Mouse (Mus musculus) CD4-positive, CD25-positive, alpha-beta regulatory T cell (primary cell): Measurements from ENCODE around the gene Mrpl30. TPM values are rescaled to one million over a fixed set of nuclear protein-coding genes. Genes with fewer than 3 reads are reported as not detected.

ENCODE experiments used
- polyA plus RNA-seq: library from polyadenylated mRNA; unstranded; fragments of 100-300 nt; shearing (Covaris generic); gene quantifications from one replicate; pipeline ENCODE4 v1.2.1, GENCODE M21; 2017

The Mrpl30 gene
- polyA plus RNA-seq: 169 TPM

DNA sequence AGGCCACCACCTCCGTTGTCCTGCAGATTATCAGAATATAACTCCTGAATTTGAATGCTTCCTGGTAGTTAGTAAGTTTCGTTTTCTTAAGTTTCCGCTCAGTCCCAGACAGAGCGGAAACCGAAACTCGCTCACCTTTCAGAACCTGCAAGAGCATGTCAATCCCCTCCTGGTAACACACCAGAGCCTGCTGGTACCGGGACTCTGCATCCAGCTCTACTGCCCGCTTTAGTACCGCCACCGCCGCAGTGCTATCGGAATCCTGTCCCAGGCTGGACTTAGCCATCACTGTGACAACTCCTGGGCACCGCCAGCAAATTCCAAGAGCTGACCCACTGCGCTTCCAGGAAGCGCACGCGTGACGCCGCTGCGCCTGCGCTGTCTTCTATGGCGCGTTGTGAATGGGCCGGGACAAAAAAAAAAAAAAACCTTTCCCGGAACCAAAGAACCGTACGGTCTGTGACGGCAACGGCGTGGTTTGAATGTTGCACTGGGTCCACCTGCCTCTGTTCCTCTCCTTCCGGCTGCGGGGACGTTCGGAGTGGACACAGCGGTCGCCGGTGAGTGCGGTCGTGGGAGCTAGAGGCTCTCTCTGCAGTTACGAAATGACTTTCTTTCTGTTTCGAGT, at the start of gene Mrpl30, which contains the start of gene Mitd1:
Mrpl30 (plus strand) TSS at position 453 of the 628 bp plus-strand sequence.
Mitd1 (minus strand) TSS at position 387 of the 628 bp plus-strand sequence.

DNA sequence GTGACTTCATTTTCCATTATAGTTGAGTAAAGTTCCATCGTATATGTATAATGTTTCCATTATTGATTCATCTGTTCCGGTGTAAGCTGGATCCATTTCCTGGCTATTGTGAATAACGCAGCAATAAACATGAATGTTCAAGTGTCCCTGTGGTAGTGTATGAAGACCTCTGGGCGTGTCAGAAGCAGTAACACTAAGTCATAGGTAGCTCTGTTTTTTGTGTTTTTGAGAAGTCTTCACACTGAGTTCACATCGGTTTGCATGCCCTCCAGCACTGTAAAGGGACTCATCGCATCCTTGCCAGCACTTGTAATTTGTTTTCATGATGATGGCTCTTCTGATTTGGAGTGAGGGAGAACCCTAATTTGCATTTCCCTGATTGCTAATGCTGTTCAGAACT, 24.0 kb upstream of the Mrpl30 start, which contains the start of gene Tsga10:
Tsga10 (minus strand) TSS at position 144 of the 400 bp plus-strand sequence.

DNA sequence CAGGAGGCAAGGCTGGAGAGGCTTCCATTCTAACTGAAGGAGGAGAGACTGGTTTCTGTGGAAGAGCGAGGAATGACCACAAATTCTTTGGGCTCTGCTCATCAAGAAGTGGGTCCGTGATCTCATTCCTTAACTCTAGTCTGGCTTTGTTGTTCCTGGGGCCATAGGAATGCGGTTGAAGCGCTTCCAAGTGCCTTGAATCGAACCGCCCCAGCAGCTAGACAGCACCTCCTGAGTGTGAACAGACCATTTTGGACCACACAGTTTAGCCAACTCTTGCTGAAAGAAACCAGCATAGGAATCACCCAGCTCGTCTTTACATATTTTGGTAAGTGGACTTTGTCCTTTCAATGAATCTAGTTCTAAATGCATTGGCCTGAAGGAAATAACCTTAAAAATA, 18.6 kb upstream of the Mrpl30 start, which contains the start of gene Lipt1:
Lipt1 (plus strand) TSS at position 35 of the 400 bp plus-strand sequence.

DNA sequence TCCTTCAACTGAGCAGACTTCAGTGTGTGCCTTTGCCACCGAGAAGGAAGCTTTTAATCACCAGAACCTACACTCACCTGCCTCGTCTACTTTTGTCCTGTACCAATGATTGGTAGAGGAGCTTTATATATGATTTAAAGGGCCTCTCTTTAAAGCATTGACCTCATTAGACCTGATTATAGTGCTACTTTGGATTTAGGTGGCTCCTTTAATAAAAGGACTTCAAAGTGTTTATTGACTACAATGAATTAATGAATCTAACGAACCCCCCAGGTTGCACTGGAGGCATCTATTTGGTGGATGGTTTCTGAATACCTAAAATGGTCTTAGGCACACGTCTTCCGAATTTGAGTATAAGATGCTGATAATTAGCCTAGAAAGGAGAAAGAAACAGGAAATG, 26.1 kb downstream of the Mrpl30 start, which contains the start of gene Lyg2:
Lyg2 (minus strand) TSS at position 101 of the 400 bp plus-strand sequence.

Other genes starting within 250 kb of the Mrpl30 start
- 0.79 TPM for gene 2010300C02Rik, start 170.4 kb upstream of the Mrpl30 start, polyA plus RNA-seq
- 2.9 TPM for gene Tsga10, start 24.0 kb upstream of the Mrpl30 start, polyA plus RNA-seq
- 7.8 TPM for gene Lipt1, start 18.7 kb upstream of the Mrpl30 start, polyA plus RNA-seq
- gene Mitd1, start 66 bp upstream of the Mrpl30 start, polyA plus RNA-seq: 94.9 TPM
- not detected for gene Lyg2, start 26.0 kb downstream of the Mrpl30 start, polyA plus RNA-seq
- gene Lyg1, start 67.3 kb downstream of the Mrpl30 start, polyA plus RNA-seq: not detected
- 103 TPM for gene Txndc9, start 107.4 kb downstream of the Mrpl30 start, polyA plus RNA-seq
- gene Eif5b, start 107.5 kb downstream of the Mrpl30 start, polyA plus RNA-seq: 18.2 TPM
- gene Rev1, start 239.3 kb downstream of the Mrpl30 start, polyA plus RNA-seq: 44.5 TPM